Mouse (Mus musculus): ENCODE data around the gene Cldn14. TPM values are rescaled to one million over a fixed set of nuclear protein-coding genes. Genes with fewer than 3 reads are reported as not detected.

Cldn14 gene
- polyA plus RNA-seq, 1 experiment from 2014 or later: 0.31 TPM

DNA sequence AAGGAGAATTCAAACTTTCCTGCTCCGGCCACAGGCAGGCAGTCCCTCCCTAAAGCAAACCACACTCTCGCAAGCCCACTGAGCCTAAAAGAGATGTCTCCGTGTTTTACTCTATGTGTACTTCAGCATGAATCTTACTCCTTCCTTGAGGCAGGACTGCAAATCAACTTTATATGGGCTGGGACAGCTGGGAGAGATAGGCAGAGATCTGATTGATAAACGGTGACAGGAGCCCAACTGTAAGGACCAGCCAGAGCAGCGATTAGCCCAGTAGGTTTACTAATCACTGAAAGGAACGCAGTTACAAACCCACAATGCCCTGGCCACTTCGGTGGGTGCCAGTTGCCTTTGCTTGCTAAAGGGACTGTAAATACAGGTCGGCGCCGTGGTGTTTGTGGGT lies 35.5 kb downstream of the Cldn14 start:
- no peaks in the 10 kb centered on the region for H3K36me3 ChIP-seq
- 34% methylated on average over 10 of the region's 10 CpGs for WGBS
- H3K4me1 ChIP-seq (replicated peaks): peaks cover 21% of the 10 kb centered on the region
- peak overlapping the region; percentile 45; the same call in 1 of the 2 replicates for H3K9ac ChIP-seq
- ATAC-seq (ENCODE audit: low read depth): no peak
- no peak overlapping the region for H3K27ac ChIP-seq (replicated peaks)
- no peaks in the 10 kb centered on the region for H3K27me3 ChIP-seq
- no peaks in the 10 kb centered on the region for H3K9me3 ChIP-seq
- peak overlapping the region; percentile 46 for H3K4me2 ChIP-seq
- H3K4me3 ChIP-seq: peak overlapping the region; percentile 18

DNA sequence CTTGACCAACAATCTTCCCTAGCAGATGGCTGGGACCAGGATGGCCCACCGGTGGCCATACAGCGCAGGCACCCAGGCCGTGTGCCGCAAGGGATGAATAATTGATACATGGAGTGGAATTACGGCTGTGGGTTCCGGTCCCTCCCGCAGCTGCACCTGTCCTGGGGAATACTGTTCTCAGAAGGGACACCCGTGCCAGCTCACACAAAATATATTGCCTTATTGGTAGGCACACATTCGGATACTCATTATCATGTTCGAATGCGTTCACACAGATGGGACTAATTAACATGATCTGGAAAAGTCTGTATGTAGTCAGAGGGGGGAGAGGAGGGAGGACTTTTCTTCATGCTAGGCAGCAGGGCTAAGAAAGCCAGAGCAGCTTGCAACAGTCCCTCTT lies 37.6 kb downstream of the Cldn14 start:
- Histone ChIP-seq H3K4me3 (no peak overlapping the region), H3K27ac (replicated peaks) (peak overlapping the region; percentile 28), H3K27me3 (no peaks in the 10 kb centered on the region), H3K4me1 (replicated peaks) (peaks cover 21% of the 10 kb centered on the region), H3K4me2 (no peak overlapping the region), H3K9me3 (no peaks in the 10 kb centered on the region), H3K9ac (no peak overlapping the region), H3K36me3 (no peaks in the 10 kb centered on the region)
- 38% methylated on average over 11 of the region's 11 CpGs for WGBS
- ATAC-seq (ENCODE audit: low read depth): peak; percentile 74

DNA sequence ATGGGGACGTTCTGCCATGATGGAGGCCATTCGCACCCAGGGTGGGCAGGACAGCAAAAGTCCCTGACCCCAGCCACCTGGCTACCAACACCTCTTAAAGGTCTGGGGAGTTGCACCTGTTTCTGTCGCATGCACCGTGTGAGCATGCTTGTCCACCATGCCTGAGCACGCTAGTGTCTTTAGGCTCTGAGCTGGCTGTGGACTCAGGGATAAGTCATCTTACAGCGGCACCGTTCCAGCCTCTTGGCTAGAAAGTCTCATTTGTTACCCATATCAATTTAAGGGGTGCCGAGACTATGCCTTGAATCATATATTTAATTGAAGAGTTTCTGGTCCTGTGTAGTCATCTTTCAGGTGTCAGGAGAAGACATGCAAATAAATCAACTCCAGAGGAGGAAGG lies 40.7 kb downstream of the Cldn14 start:
- 93% methylated on average over 8 of the region's 8 CpGs for WGBS
- no peaks in the 10 kb centered on the region for H3K9me3 ChIP-seq
- no peak for ATAC-seq (ENCODE audit: low read depth)
- H3K27ac ChIP-seq (replicated peaks): no peak overlapping the region
- no peaks in the 10 kb centered on the region for H3K27me3 ChIP-seq
- H3K4me3 ChIP-seq: no peak overlapping the region
- peaks cover 17% of the 10 kb centered on the region for H3K4me1 ChIP-seq (replicated peaks)
- H3K36me3 ChIP-seq: no peaks in the 10 kb centered on the region
- no peak overlapping the region for H3K9ac ChIP-seq
- H3K4me2 ChIP-seq: no peak overlapping the region

GRCm38 (mm10) chr16:93962283-93962682 lies 46.4 kb downstream of the Cldn14 start:
- 65% methylated on average over 5 of the region's 5 CpGs for WGBS
- H3K27me3 ChIP-seq: no peaks in the 10 kb centered on the region
- no peaks in the 10 kb centered on the region for H3K36me3 ChIP-seq
- no peak overlapping the region for H3K9ac ChIP-seq
- no peak overlapping the region for H3K27ac ChIP-seq (replicated peaks)
- peaks cover 8% of the 10 kb centered on the region for H3K4me1 ChIP-seq (replicated peaks)
- no peak overlapping the region for H3K4me3 ChIP-seq
- no peaks in the 10 kb centered on the region for H3K9me3 ChIP-seq
- H3K4me2 ChIP-seq: no peak overlapping the region
- ATAC-seq (ENCODE audit: low read depth): no peak

DNA sequence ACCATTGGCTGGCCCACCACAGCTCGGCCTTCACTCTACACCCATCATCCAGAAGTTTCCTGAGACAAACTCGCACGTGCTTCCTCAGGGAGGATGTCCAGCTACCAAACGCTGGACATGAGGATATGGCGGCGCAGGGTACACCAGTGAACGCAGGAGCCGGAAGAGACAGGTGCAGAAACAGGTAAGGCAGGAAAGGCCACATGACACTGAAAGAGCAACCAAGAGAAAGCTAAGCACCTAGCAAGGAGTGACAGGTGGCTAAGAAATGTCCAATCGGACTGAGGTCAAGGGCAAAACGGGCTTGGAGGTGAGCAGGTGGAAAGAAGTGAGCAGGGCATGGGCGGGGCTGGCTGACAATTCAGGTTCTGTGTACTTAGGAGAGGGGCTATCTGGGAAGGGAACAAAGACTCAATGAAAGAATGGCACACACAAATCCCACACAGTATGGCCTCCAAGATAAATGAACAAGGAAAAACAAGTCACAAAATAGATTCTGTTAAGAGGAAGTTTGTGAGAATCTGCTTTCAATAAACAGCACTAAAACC lies 47.5 kb downstream of the Cldn14 start:
- Histone ChIP-seq H3K9me3 (no peaks in the 10 kb centered on the region), H3K4me3 (no peak overlapping the region), H3K4me1 (replicated peaks) (peaks cover 14% of the 10 kb centered on the region), H3K9ac (no peak overlapping the region), H3K27me3 (no peaks in the 10 kb centered on the region), H3K27ac (replicated peaks) (no peak overlapping the region), H3K4me2 (no peak overlapping the region), H3K36me3 (no peaks in the 10 kb centered on the region)
- ATAC-seq (ENCODE audit: low read depth): no peak
- WGBS: 92% methylated on average over 11 of the region's 11 CpGs

DNA sequence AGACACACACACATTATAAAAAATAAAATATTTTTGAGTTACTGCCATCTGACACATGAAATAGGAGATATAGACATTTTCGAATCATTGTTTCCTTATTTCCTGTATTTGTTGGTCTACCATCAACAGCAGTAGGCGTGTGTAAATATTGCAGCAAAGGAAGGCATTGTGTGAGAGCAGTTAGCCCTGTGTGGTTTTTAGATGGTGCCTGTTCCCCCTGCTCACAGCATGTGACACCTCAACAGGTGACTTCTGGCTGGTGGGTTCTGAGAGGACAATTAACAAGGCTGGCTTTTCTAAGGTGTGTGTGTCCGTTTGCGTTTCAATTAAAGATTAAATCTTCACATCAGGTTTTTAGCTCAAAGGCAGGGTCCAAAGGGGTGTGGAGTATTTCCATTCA lies 48.1 kb downstream of the Cldn14 start:
- Histone ChIP-seq H3K4me1 (replicated peaks) (peaks cover 14% of the 10 kb centered on the region), H3K27me3 (no peaks in the 10 kb centered on the region), H3K27ac (replicated peaks) (no peak overlapping the region), H3K4me3 (no peak overlapping the region), H3K36me3 (no peaks in the 10 kb centered on the region), H3K9ac (no peak overlapping the region), H3K4me2 (no peak overlapping the region), H3K9me3 (no peaks in the 10 kb centered on the region)
- no peak for ATAC-seq (ENCODE audit: low read depth)
- WGBS: 96% methylated on average over 4 of the region's 4 CpGs

DNA sequence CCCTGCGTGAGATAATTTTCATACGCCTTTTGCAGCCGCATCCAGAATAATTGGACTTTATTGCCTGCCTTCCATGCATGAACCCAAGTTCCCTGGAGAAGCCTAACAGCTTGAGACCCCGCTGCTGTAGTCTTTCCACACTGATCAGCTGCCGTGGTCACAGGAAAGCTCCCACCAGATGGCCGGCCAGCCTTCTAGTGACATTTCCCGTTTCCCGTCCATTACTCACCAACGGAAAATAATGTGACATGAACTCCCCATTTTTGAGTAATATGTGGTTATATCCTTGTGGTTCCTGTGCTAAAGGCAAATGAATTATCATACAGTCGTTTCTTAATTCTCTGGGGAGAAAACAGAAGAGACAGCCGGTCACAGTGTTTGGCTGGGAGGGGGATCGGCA lies 51.2 kb downstream of the Cldn14 start:
- 38% methylated on average over 12 of the region's 12 CpGs for WGBS
- Histone ChIP-seq H3K36me3 (no peaks in the 10 kb centered on the region), H3K9me3 (no peaks in the 10 kb centered on the region), H3K9ac (no peak overlapping the region), H3K27ac (replicated peaks) (no peak overlapping the region), H3K4me1 (replicated peaks) (peaks cover 14% of the 10 kb centered on the region), H3K4me2 (peak overlapping the region; percentile 31), H3K4me3 (no peak overlapping the region), H3K27me3 (no peaks in the 10 kb centered on the region)
- ATAC-seq (ENCODE audit: low read depth): no peak; the same call in 1 of the 2 replicates

- H3K4me1 ChIP-seq (replicated peaks): peaks cover 14% of the 10 kb centered on the region
- no peak overlapping the region for H3K27ac ChIP-seq (replicated peaks)
- H3K4me3 ChIP-seq: no peak overlapping the region
- no peaks in the 10 kb centered on the region for H3K9me3 ChIP-seq
- WGBS: 58% methylated on average over 7 of the region's 7 CpGs
- H3K27me3 ChIP-seq: no peaks in the 10 kb centered on the region
- H3K4me2 ChIP-seq: peak overlapping the region; percentile 31
- H3K36me3 ChIP-seq: no peaks in the 10 kb centered on the region
- no peak overlapping the region for H3K9ac ChIP-seq
- ATAC-seq (ENCODE audit: low read depth): no peak
Observed at GRCm38 (mm10) chr16:93956986-93957385, 51.7 kb downstream of the Cldn14 start.

DNA sequence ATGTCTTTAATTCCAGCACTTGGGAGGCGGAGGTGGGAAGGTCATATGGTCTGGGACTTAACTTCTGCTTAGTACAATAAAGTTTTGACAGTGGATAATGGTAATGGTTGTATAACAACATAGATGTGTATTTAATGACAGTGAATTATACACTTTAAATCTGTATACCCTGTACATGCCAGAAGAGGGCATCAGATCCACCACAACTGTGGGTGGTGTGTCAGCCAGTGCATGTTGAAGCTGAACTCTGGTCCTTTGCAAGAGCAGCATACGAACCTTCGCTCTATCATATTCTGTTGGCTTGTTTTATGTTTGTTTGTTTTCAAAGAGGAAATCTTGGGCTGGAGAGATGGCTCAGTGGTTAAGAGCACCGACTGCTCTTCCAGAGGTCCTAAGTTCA lies 61.2 kb downstream of the Cldn14 start:
- Histone ChIP-seq H3K4me2 (no peak overlapping the region), H3K27ac (replicated peaks) (no peak overlapping the region), H3K9me3 (no peaks in the 10 kb centered on the region), H3K4me1 (replicated peaks) (no peaks in the 10 kb centered on the region), H3K4me3 (no peak overlapping the region), H3K9ac (no peak overlapping the region), H3K27me3 (no peaks in the 10 kb centered on the region), H3K36me3 (no peaks in the 10 kb centered on the region)
- ATAC-seq (ENCODE audit: low read depth): no peak
- 95% methylated on average over 4 of the region's 4 CpGs for WGBS

GRCm38 (mm10) chr16:93944301-93944700 lies 64.3 kb downstream of the Cldn14 start:
- Histone ChIP-seq H3K4me1 (replicated peaks) (0 out of 2 replicates have a peak, but pooled peaks cover 3% of the 10 kb centered on the region), H3K9me3 (no peaks in the 10 kb centered on the region), H3K4me2 (no peak overlapping the region), H3K9ac (no peak overlapping the region), H3K27me3 (no peaks in the 10 kb centered on the region), H3K27ac (replicated peaks) (no peak overlapping the region), H3K4me3 (no peak overlapping the region), H3K36me3 (no peaks in the 10 kb centered on the region)
- WGBS: 83% methylated on average over 6 of the region's 6 CpGs
- ATAC-seq (ENCODE audit: low read depth): no peak

GRCm38 (mm10) chr16:93942796-93943502 lies 65.7 kb downstream of the Cldn14 start:
- Histone ChIP-seq H3K4me3 (no peak overlapping the region), H3K4me1 (replicated peaks) (0 out of 2 replicates have a peak, but pooled peaks cover 7% of the 10 kb centered on the region), H3K27me3 (no peaks in the 10 kb centered on the region), H3K9me3 (no peaks in the 10 kb centered on the region), H3K27ac (replicated peaks) (no peak overlapping the region), H3K4me2 (no peak overlapping the region), H3K9ac (no peak overlapping the region), H3K36me3 (no peaks in the 10 kb centered on the region)
- ATAC-seq (ENCODE audit: low read depth): no peak
- WGBS: 93% methylated on average over 10 of the region's 10 CpGs

- Histone ChIP-seq H3K4me1 (replicated peaks) (0 out of 2 replicates have a peak, but pooled peaks cover 7% of the 10 kb centered on the region), H3K36me3 (no peaks in the 10 kb centered on the region), H3K27me3 (peaks cover 9% of the 10 kb centered on the region), H3K4me3 (no peak overlapping the region), H3K4me2 (no peak overlapping the region), H3K27ac (replicated peaks) (no peak overlapping the region), H3K9me3 (no peaks in the 10 kb centered on the region), H3K9ac (no peak overlapping the region)
- WGBS: 74% methylated on average over 10 of the region's 10 CpGs
- ATAC-seq (ENCODE audit: low read depth): no peak
Observed at GRCm38 (mm10) chr16:93941781-93942567, 66.7 kb downstream of the Cldn14 start.

All from neural tube, embryonic 13.5 days (tissue).